Mouse (Mus musculus) spleen, postnatal 14 days (tissue): ENCODE results near the gene Ssr4.
"Not testable (repeated sequence)": the region's sequence is repeated elsewhere in the genome, so short reads cannot be mapped to it uniquely, and the experiment has no call there.

Experiments
- DNase-seq, 2 experiments: peaks; one replicate each; pipeline ENCODE4 v3.0.0; 2021 to 2022; ENCODE audit warnings: low spot score in 2 of 2

Ssr4 gene

GRCm38 (mm10) chrX:73786364-73787224 is at the start of gene Ssr4, which contains the start of gene Idh3g:
Ssr4 (plus strand) TSS chrX:73787028.
Idh3g (minus strand) TSS chrX:73786897.
- DNase-seq: peak; percentile 74 to 84

GRCm38 (mm10) chrX:73738155-73738554 is 48.7 kb upstream of the Ssr4 start:
- no peak for DNase-seq

DNA sequence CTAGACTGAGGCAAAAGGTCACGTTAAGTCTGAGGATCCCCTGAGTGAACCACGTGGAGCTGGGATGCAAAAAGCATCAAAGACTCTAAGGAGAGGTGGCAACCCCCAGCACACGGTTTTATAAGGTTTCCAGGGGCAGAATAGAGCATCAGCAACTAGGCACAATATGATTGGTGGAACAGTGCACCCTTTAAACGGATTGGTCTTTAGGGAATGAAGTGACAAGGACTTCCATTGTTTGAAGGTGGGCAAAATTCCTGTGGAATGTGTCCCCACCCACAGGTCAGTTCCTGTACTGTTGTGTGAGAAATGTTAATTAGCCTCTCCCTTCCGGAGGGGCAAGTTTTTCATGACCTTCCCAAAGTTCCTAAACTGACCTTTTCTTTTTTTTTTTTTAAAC is 47.7 kb upstream of the Ssr4 start:
- DNase-seq: no peak

DNA sequence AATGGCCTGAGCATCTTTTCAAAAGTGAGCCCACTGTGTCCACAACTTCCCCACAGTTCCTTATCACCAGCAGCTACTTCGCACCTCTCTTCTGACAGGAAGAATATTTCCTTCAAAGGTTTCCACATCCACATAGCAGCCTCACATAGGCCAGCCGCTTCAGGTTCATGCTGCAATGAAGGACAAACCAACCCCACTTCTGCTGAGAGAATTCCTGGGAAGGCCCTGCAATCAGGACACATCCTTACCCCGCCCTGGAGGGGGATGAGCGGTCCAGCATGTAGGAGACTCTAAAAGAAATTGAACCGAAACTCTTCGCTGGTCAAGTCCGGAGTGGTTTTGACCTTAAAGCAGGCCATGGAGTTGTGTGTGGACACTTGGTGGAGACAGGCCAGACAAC is 47.0 kb upstream of the Ssr4 start:
- DNase-seq: not testable (repeated sequence)

GRCm38 (mm10) chrX:73744774-73745481 is 41.9 kb upstream of the Ssr4 start:
- no peak for DNase-seq

GRCm38 (mm10) chrX:73748977-73749376 is 37.9 kb upstream of the Ssr4 start:
- no peak for DNase-seq

- no peak for DNase-seq
Observed at GRCm38 (mm10) chrX:73756334-73757140, 30.3 kb upstream of the Ssr4 start, which contains the start of gene Plxnb3. Plxnb3 (plus strand) TSS chrX:73757090.

- DNase-seq: no peak
Observed at GRCm38 (mm10) chrX:73758611-73759290, 28.1 kb upstream of the Ssr4 start.

DNA sequence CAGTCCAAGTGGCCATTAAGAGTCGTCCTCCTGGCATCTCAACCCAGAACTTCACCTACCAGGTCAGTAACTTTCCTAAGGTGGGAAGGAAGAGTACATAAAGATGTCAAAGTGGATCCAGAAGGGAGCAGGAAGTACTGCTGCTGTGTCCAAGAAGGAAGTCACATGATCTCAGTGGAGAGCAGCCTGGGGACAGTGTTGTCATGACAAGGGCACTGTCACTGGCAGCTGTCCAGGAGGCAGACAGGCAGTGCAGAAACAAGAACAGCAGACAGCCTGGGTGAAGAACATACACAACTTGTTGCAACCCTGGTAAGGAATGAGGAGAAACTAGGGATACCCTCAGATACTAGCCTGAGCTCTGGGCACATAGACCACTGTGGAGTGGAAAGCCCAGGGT is 21.5 kb upstream of the Ssr4 start:
- no peak for DNase-seq

- DNase-seq: peak in 1 of 2 experiments; percentile 29
Observed at GRCm38 (mm10) chrX:73767267-73767666, 19.6 kb upstream of the Ssr4 start.

DNA sequence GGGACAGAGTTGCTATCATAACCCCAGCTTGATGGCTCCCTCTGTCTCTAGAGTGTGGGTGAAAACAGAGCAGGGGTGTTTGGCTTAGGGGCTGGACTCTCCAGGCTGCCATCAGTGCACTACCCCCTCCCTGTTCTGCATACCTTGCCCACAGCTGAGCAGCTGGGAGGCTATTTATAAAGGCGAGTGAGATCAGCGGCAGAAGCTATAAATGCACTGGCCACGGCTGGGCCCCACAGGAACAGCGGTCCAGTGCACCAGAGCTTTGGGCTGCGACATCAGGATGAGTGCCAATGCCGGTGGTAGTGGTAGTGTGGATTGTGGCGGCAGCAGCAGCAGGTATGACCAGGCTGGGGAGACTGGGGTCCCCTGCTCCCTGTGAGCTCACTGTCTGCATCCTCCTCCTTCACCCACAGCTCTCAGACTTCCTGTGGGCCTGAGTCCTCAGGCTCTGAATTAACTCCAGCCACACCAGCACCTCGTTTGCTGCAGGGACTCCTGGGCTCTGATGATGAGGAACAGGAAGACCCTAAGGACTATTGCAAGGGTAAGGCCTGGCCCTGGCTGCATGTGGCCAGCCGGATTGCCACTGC is 12.6 kb upstream of the Ssr4 start, which contains the start of gene Srpk3:
Gene Srpk3, plus strand, starts transcription at position 238 of the 593 bp plus-strand sequence.
- DNase-seq: peak; percentile 12 to 24

- DNase-seq: no peak
Observed at GRCm38 (mm10) chrX:73774802-73775483, 11.9 kb upstream of the Ssr4 start.

GRCm38 (mm10) chrX:73782227-73782626 is 4.6 kb upstream of the Ssr4 start:
- DNase-seq: no peak

DNA sequence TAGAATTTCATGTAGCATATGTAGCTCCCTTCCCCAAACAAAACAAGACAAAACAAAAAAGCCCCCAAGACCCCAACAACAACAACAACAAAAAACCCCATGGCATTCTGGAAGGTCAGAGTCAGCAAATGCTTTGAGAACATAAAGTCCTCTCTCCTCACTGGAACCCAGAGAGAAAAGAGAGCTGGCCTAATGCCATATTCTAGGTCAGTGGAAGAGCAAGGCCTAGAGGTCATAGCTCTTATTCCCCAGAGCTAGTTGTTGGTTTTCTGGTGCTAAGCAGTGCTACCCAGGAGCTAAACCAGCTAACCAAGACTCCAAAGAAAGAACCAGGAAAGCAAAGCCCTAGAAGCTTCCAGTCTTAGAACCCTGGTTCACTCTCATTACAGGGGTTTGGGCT is 1.2 kb upstream of the Ssr4 start:
- DNase-seq: no peak

- no peak for DNase-seq
Observed at GRCm38 (mm10) chrX:73787225-73787558, 364 bp downstream of the Ssr4 start.

DNA sequence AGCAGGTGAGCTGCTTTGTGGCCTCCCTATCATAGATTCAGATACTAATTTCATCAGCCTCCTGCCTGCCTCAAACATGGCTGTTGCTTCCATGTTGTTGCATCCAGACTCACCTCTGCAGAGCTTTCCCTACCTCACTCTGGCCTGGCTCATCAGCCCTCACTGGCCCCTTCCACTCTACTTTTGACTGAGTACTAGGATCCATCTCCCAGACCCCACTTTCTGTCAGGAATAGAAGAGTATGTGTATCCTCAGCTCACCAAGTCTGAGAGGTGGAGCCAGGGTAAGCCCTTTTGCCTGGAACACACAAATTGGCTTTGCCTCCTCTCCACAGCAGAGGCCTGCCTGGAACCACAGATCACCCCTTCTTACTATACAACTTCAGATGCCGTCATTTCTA is 1.7 kb downstream of the Ssr4 start:
- no peak for DNase-seq

DNA sequence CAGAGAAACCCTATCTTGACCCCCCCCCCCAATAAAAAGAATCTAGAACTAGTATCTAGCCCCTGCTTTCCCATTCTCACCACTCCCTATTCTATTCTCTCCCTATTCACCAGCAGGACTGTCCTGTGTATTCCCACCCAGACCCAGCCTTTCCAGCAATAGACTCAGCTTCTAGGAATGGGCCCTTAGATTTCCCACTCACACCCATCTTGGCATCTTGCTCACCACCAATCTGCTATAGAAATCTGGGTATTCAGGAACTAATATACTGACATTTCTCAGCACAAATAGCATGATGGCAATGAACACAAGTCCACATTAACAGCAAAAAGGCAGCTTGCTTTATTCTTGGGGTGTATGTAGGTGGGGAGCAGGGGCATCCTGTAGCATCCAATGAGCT is 6.2 kb downstream of the Ssr4 start:
- DNase-seq: no peak

- DNase-seq: no peak
Observed at GRCm38 (mm10) chrX:73793505-73793904, 6.7 kb downstream of the Ssr4 start.

DNA sequence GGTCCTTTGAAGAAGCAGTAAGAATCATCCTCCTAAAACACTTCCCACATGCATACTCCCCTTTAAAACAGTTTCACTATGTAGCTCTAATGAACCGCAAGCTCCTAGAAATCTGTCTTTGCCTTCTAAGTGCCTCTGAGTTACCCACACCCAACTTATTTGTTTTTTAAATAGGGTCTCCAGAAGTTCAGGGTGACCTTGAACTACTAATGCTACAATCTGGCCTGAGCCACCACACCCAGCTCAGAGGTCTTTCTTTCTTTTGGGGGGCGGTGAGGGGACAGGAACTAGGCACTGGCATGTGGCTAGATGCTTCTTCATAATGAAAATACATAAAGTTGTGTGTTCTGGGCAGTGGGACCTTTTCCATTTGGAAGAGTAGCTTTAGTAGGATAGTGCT is 10.7 kb downstream of the Ssr4 start:
- DNase-seq: no peak

GRCm38 (mm10) chrX:73798502-73798901 is 11.7 kb downstream of the Ssr4 start:
- peak; percentile 45 to 66 for DNase-seq
